Mouse (Mus musculus) gastrocnemius, postnatal 25 days (tissue): ENCODE results near the gene Grip1. TPM values are rescaled to one million over a fixed set of nuclear protein-coding genes. Genes with fewer than 3 reads are reported as not detected.

Experiments used
- DNase-seq: peaks from one replicate; pipeline ENCODE4 v3.0.0; 2022
- total RNA-seq, 2 experiments: library from RNA; stranded (reverse); gene quantifications; 1 replicate in 1 of 2; 2 replicates in 1 of 2; pipeline ENCODE4 v1.2.3; 2021

The Grip1 gene
- total RNA-seq, 2 experiments from 2014 or later: 0.08 TPM; not detected in 1

DNA sequence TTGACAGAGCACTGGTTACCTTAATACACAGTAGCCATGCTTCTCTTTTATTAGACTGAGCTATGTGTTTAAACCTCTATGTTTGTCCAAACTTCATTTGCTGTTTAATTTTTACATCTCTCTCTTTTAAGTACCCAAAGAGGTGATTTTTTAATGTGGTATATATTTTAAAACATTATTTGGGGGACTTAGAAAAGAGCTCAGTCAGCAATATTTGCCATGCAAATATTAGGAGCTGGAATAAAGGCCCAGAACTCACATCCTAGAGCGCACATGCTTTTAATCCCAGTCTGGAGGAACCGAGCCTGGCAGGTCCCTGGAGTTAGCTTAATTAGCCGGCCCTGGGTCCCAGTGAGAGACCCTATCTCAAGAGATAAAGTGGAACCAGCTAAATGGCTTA lies 507.3 kb downstream of the Grip1 start:
- DNase-seq: no peak

- DNase-seq: no peak
Measured at GRCm38 (mm10) chr10:119966321-119966720, 512.7 kb downstream of the Grip1 start.

GRCm38 (mm10) chr10:119979396-119979795 lies 525.8 kb downstream of the Grip1 start:
- DNase-seq: no peak

DNA sequence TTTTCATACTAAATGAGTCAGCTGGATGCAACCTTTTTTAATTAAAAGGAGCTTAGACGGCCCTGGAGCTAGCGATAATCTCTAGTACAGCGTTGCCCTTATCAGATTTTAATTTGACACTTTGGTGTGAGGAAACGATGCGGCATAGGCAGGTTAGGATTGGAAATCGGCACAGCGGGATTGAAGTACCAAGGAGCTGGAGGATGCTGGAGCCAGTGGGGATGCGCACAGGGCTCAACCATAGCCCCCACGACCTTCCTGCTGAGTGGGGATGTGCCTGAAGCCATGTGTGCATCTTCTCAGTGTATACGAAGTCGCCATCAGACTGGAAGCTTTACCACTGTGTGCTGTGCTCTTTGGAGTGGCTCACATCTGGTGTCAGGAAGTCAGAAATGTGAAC lies 526.4 kb downstream of the Grip1 start:
- DNase-seq: no peak

DNA sequence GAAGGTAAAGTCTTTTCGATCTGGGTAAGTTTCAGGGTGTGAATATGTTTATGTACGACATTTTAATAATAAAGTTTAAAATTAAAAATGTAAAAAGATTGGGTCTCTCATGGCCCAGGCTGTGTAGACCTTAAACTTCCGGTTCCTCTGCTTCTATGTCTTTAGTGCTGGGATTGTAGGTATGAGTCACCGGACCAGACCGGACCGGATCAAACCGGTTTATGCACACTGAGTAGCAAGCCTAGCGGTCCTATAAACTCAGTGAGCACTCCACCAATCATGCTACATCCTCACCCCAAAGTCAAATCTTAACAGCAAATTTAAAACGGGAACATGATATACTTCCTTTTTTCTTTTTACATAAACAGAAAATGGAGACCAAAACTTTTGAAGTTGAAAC lies 530.7 kb downstream of the Grip1 start:
- no peak for DNase-seq

GRCm38 (mm10) chr10:119998475-119998874 lies 544.8 kb downstream of the Grip1 start:
- DNase-seq: no peak

GRCm38 (mm10) chr10:120002149-120002548 lies 548.5 kb downstream of the Grip1 start:
- DNase-seq: no peak

DNA sequence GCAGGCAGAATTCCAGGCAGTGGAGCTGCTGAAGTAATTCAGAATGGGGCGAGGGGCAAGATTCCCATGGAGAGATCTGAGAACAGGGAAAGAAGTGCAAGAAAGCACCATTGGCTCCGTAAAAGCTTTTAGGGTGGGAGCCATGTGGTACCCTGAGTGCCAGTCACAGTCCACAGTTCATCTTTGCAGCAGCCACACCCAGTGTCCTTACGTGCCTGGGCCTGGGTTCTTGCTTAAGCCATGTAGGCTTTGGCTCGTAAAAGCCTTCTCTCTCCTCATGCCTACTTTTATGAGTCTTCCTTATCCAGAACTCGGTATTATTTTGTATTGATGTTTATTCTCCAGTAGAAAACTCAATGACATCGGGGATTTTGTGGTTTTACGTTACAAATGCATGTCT lies 550.5 kb downstream of the Grip1 start:
- DNase-seq: no peak

DNA sequence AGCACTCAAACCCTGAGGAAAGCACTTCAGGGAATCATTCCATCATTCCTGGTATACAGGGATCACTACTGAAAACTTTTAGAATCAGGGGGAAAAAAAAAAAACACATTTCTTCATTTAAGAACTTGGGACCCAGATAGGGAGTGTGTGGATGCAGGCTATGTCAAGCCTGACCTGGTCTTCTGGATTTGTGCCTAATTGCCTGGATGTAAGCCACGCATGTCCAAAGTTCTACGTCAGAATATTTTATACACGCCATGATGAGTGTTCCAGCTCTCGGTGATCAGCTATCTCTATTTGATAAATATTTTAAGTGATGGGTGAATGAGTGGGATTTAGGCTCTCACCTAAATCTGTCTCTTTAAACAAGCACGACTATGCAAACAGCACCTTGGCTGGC lies 552.0 kb downstream of the Grip1 start:
- DNase-seq: no peak

DNA sequence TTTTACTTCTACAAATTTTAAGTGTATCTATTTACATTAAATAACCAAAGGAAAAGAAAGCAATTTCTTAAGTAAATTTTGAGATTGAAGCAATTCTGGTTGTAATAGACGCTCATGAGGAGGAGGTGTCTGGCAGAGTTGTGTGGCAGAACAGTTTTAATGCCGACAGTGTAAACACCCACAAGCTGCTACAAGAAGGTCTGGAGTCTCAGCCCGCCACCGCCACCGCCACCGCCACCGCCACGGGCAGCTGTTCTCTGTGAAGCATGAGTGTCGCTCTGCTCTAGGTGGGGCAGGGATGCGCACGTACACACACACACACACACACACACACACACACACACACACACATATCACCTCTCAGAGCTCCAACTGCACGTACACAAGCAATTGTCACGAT lies 558.7 kb downstream of the Grip1 start:
- DNase-seq: no peak

DNA sequence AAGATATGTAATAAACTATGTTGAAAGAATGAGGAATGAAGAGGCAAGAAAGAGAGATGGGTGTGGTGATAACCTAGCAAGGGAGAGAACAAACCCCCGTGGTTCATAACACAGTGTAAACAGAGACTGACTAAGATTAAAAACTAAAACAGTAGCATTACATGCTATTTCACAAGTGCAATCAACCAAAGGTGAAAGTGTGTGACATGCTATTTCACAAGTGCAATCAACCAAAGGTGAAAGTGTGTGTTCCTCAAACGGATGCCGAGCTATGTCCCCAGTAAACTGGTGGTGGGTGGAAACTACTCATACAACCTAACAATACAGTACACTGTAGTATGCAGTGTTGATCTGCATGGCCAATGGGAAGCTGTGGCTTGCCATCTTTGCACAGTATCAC lies 561.5 kb downstream of the Grip1 start:
- DNase-seq: no peak

DNA sequence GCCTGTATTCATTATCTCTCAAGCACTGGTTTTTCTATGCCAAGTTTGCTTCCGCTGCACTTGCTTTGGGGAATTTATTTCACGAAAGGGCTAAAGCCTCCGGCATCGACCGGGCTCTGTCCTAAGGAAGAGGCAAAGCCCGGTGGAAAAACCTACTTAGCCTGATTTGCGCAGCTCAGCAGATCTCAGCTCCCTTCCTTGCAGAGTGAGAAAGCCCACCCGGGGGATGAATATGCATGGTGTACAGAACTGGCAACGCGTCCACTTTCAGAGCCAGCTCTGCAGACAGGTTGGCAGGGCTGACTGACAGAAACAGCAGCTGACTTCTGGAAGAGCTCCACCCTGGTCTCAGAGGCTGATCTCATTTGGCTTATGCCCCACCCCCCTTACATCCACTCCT lies 572.8 kb downstream of the Grip1 start:
- no peak for DNase-seq

DNA sequence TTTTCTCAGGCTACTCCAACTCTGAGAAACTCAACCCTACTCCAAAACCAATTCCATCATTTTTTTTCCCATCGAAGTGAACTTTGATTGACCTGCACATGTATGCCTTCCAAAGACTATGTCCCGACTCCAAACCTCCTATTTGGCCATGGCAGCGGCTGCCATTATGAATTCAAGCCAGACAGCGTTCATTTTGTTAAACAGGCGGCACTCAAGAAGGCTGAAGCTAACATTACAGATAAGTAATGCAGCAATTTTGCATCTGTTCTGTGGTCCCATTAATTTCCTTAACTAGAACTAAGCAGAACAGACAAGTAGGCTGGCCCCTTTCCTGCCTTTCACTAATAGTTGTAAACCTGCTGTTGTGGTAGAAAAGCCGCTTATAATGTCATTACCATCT lies 577.3 kb downstream of the Grip1 start:
- DNase-seq: no peak

DNA sequence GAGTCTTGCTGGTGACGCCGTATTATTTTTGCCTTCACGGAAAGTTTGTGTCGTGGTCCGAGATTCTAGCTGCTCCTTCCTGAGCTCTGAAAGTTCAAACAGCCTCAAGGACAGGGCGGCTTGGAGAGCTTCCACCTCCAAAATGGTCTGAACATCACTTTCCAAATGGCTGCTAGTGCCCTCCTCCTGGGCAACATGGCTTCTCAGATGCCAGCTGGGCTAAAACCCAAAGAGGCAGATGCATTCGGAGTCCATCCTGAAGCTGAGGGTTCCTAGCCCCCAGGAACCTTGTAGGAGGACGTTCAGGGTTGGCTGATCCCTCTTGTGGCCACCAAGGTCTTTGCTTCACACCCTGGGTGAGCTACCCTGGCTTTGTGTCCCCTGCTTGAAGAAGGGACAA lies 577.7 kb downstream of the Grip1 start:
- no peak for DNase-seq

DNA sequence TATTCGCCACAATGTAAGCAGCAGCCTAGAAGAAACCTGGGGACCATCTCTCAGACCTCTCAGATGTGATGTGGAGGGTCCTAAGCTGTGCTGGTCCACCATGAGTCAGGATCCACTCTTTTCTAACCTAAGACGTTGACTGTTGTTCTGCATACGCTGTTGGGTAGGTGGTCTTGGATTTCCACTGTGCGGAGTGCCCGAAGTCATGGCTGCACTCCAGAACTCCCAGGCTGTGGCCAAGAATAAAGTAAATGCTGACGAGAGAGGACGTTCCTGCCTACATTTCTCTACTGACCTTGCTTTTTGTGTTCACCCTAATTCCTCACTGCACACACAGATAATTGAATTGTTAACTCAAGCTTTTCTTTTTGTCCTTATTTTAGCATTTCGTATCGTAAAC lies 580.2 kb downstream of the Grip1 start:
- no peak for DNase-seq

DNA sequence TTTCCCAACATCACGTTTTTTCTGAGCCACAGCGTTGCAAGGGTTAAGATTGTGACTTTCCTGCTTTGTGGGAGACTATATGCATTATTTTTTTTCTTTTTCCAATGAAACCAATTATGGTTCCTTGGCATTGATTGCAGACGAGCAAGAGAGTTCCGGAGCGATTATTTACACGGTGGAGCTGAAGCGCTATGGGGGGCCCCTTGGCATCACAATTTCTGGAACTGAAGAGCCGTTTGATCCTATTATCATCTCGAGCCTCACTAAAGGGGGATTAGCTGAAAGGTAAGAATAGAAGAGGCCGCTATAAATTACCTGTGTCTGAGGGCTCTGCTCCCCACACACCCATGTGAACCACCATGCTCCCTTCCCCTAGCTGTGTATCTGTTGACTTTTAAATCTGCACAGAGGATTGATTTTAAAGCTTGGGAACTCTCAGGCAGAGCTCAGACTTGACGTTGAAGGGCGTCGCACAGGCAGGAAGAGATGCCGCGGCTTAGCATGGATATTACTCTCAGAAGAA lies 581.6 kb downstream of the Grip1 start:
- DNase-seq: no peak

DNA sequence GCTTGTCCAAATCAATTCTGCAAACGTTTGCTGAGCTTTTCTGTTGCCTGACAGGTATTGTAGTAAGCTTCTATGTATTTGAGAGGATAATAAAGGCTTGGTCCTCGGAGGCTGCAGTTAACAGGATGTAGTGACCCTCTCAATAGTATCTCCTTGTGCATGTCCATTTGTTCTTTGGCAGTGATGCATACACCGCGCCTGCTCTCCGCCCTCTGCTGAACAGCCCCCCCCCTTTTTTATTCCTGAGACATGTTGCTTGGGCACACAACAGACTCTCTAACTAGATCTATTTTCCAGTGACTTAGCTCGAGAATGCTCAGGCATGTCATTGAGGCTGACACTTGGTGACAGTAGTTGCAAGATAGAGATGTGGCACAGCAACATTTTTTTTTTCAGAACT lies 582.2 kb downstream of the Grip1 start:
- DNase-seq: no peak

DNA sequence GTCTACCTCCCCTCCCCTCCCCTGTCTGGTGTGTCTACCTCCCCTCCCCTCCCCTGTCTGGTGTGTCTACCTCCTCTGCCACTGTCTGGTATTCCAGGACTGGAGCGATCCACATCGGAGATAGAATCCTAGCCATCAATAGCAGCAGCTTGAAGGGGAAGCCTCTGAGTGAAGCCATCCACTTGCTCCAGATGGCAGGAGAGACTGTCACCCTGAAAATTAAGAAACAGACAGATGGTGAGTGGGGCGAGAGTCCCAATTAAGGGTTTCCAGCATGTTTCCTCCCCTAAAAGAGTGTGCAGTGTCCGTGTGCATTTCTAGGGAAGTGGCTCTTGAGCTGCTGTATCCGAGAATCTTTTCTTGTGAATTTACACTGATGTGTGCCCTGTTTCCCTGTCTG lies 584.6 kb downstream of the Grip1 start:
- no peak for DNase-seq

GRCm38 (mm10) chr10:120044237-120044636 lies 590.6 kb downstream of the Grip1 start:
- no peak for DNase-seq

- no peak for DNase-seq
Measured at GRCm38 (mm10) chr10:120044714-120045234, 591.1 kb downstream of the Grip1 start.

GRCm38 (mm10) chr10:120060579-120061237 lies 607.1 kb downstream of the Grip1 start:
- no peak for DNase-seq

DNA sequence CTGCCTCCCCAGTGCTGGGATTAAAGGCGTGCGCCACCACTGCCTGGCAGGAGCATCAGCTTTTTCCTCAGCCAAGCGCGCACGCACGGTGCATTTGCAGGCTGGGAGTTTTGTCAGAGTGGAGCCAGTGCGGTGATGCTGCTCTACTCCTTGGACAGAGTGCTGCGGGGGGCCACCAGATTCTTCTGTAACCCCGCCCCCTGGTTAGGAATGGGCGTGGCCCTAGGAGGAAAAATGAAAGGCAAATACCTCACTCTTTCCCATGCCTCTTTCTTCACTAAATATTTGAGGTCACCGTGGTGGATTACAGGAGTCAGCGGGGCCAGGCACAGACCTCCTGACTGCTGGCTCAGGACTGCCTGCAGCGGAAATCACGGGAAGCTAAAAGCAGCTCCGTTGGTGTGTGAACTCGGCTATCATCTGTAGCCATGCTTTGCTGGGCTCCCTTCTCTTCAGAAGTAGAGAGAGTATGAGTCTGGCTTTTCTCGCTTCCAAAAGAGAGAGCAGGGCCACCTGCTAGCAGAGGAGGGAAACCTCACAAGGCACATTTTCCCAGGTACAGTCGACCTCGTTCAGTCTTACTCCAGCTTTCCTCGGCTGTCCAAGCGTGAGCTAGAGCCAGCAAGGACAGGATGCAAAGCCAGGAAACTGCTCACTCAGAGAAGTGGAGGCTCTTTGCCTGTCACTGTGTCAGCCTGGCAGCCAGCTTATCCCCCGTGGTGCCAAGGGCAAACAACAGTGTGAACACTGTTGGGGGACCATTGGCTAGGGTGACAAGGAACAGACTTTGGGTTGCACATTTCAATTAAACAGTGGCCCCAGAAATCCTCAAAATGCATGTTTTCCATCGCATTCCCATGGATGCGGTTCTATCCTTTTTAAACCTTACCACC lies 607.9 kb downstream of the Grip1 start:
- no peak for DNase-seq

GRCm38 (mm10) chr10:120064424-120064823 lies 610.8 kb downstream of the Grip1 start:
- peak; percentile 12 for DNase-seq
